Mouse (Mus musculus) lung, postnatal 0 days (tissue): Measurements from ENCODE around the gene Elk3.
A peak's percentile ranks its signal among the peaks of the same experiment; 100 is the strongest.

Source experiments
- CTCF ChIP-seq: IDR thresholded peaks from 2 replicates; pipeline ENCODE4 v1.5.1; 2016; ENCODE audit warnings: antibody characterized with exemption, mild to moderate bottlenecking
- EP300 ChIP-seq: IDR thresholded peaks from 2 replicates; pipeline ENCODE4 v1.6.1; 2016; ENCODE audit warnings: antibody characterized with exemption, mild to moderate bottlenecking, control low read depth

GRCm38 (mm10) chr10:93283258-93283657 lies 27.7 kb downstream of the Elk3 start:
- TF ChIP-seq CTCF (peak; percentile 59), EP300 (no peak)
